Mouse (Mus musculus) liver, postnatal 0 days (tissue): ENCODE data around the gene Hoxc12. TPM values are rescaled to one million over a fixed set of nuclear protein-coding genes. Genes with fewer than 3 reads are reported as not detected.

ENCODE experiments used
- ATAC-seq: fragments of 200-750 bp; cut with Nextera tagmentation; 2 replicates; pipeline ENCODE4 v1.8.0; 2017; ENCODE audit warnings: mild to moderate bottlenecking, moderate library complexity
- DNase-seq: peaks from one replicate; pipeline ENCODE4 v3.0.0-alpha.2; 2016
- H3K27ac ChIP-seq: fragments of 300-500 bp; sonication (generic); 2 replicates; pipeline ENCODE4 v1.5.1; 2014; ENCODE audit warnings: antibody characterized with exemption, moderate library complexity, mild to moderate bottlenecking, low read depth
- H3K27me3 ChIP-seq: fragments of 300-500 bp; sonication (generic); 2 replicates; pipeline ENCODE4 v1.6.1; 2014; ENCODE audit warnings: low read length, control low read depth, mixed read lengths; ENCODE audit not compliant: insufficient read depth
- H3K36me3 ChIP-seq: fragments of 300-500 bp; sonication (generic); replicated peaks from 2 replicates; pipeline ENCODE4 v1.6.1; 2014; ENCODE audit warnings: mild to moderate bottlenecking, control low read depth, low read length, moderate library complexity, mixed read lengths; ENCODE audit not compliant: insufficient read depth
- H3K4me1 ChIP-seq: fragments of 300-500 bp; sonication (generic); 2 replicates; pipeline ENCODE4 v1.6.1; 2014; ENCODE audit warnings: antibody characterized with exemption, mild to moderate bottlenecking, control low read depth; ENCODE audit not compliant: insufficient read depth
- H3K4me2 ChIP-seq: fragments of 300-500 bp; sonication (generic); 2 replicates; pipeline ENCODE4 v1.6.1; 2014; ENCODE audit warnings: low read depth, mild to moderate bottlenecking, low read length, moderate library complexity, mixed read lengths
- H3K4me3 ChIP-seq: fragments of 300-500 bp; sonication (generic); 2 replicates; pipeline ENCODE4 v1.5.1; 2014; ENCODE audit warnings: low read depth, low read length
- H3K9ac ChIP-seq: fragments of 300-500 bp; sonication (generic); replicated peaks from 2 replicates; pipeline ENCODE4 v1.6.1; 2014; ENCODE audit warnings: mild to moderate bottlenecking, moderate library complexity
- H3K9me3 ChIP-seq: fragments of 300-500 bp; sonication (generic); 2 replicates; pipeline ENCODE4 v1.6.1; 2016; ENCODE audit warnings: mild to moderate bottlenecking, control low read depth, low read length, mixed read lengths
- CTCF ChIP-seq: sonication (generic); IDR thresholded peaks from 2 replicates; pipeline ENCODE4 v1.5.1; 2016; ENCODE audit warnings: antibody characterized with exemption, low read depth
- EP300 ChIP-seq: IDR thresholded peaks from 2 replicates; pipeline ENCODE4 v1.6.1; 2016; ENCODE audit warnings: antibody characterized with exemption, low read depth, mild to moderate bottlenecking
- WGBS: fragments of 180-500 bp; shearing (Covaris S2); extraction: QIAGEN DNeasy Blood & Tissue Kit; methylation state at CpG from one replicate; pipeline ENCODE4 v1.1.7; 2014; ENCODE audit not compliant: insufficient replicate concordance; 5-methylcytosine and 5-hydroxymethylcytosine counted together
- polyA plus RNA-seq: library from polyadenylated mRNA; unstranded; fragments of >200 nt; fragmentation: Nextera tagmentation; extraction: Ambion mirVana; gene quantifications from 2 replicates; pipeline ENCODE4 v1.2.1, GENCODE M21; 2015

Hoxc12 gene
- polyA plus RNA-seq, 1 experiment from 2014 or later = not detected

- no peaks in the 10 kb centered on the region for H3K9me3 ChIP-seq
- no peak for TF ChIP-seq EP300
- TF ChIP-seq CTCF = no peak
- H3K36me3 ChIP-seq = no peaks in the 10 kb centered on the region
- H3K9ac ChIP-seq = no peak overlapping the region
- peaks cover 98% of the 10 kb centered on the region for H3K27me3 ChIP-seq
- no peak overlapping the region for H3K4me2 ChIP-seq
- H3K4me1 ChIP-seq = peaks cover 8% of the 10 kb centered on the region
- WGBS = 8% methylated on average over 6 of the region's 6 CpGs
- no peak for ATAC-seq
- DNase-seq = no peak
- H3K27ac ChIP-seq = no peak overlapping the region
- H3K4me3 ChIP-seq = no peak overlapping the region
Observed at GRCm38 (mm10) chr15:102972753-102973152, 36.2 kb downstream of the Hoxc12 start.

- no peaks in the 10 kb centered on the region for H3K36me3 ChIP-seq
- H3K4me2 ChIP-seq = no peak overlapping the region
- TF ChIP-seq CTCF (no peak), EP300 (no peak)
- DNase-seq (no peak), ATAC-seq (no peak)
- no peak overlapping the region for H3K4me3 ChIP-seq
- H3K27me3 ChIP-seq = peaks cover 98% of the 10 kb centered on the region
- no peak overlapping the region for H3K9ac ChIP-seq
- H3K4me1 ChIP-seq = peaks cover 8% of the 10 kb centered on the region
- no peaks in the 10 kb centered on the region for H3K9me3 ChIP-seq
- no peak overlapping the region for H3K27ac ChIP-seq
- 13% methylated on average over 7 of the region's 7 CpGs for WGBS
Observed at GRCm38 (mm10) chr15:102975034-102975433, 38.5 kb downstream of the Hoxc12 start.

GRCm38 (mm10) chr15:102975688-102976111 lies 39.1 kb downstream of the Hoxc12 start:
- no peak overlapping the region for H3K27ac ChIP-seq
- peaks cover 98% of the 10 kb centered on the region for H3K27me3 ChIP-seq
- WGBS = 2% methylated on average over 21 of the region's 21 CpGs
- no peaks in the 10 kb centered on the region for H3K36me3 ChIP-seq
- DNase-seq (no peak), ATAC-seq (no peak)
- no peak for TF ChIP-seq EP300
- no peak for TF ChIP-seq CTCF
- H3K9me3 ChIP-seq = no peaks in the 10 kb centered on the region
- no peak overlapping the region for H3K9ac ChIP-seq
- H3K4me1 ChIP-seq = peaks cover 8% of the 10 kb centered on the region
- H3K4me2 ChIP-seq = no peak overlapping the region
- no peak overlapping the region for H3K4me3 ChIP-seq

GRCm38 (mm10) chr15:102976171-102976570 lies 39.6 kb downstream of the Hoxc12 start, which contains the start of gene Hoxc9:
Gene Hoxc9, plus strand, starts transcription at chr15:102976439.
- no peak for DNase-seq
- H3K27me3 ChIP-seq = peaks cover 98% of the 10 kb centered on the region

GRCm38 (mm10) chr15:102976631-102977422 lies 40.3 kb downstream of the Hoxc12 start:
- 3% methylated on average over 37 of the region's 37 CpGs for WGBS
- Histone ChIP-seq H3K9me3 (no peaks in the 10 kb centered on the region), H3K4me2 (peak overlapping the region; percentile 52), H3K4me1 (peaks cover 12% of the 10 kb centered on the region), H3K4me3 (peak overlapping the region; percentile 39), H3K36me3 (no peaks in the 10 kb centered on the region), H3K27ac (no peak overlapping the region), H3K9ac (no peak overlapping the region), H3K27me3 (peaks cover 98% of the 10 kb centered on the region)
- ATAC-seq = no peak
- no peak for DNase-seq
- no peak for TF ChIP-seq EP300
- TF ChIP-seq CTCF = no peak

More at GRCm38 (mm10) chr15:102976171-102976570, 39.6 kb downstream of the Hoxc12 start, which contains the start of gene Hoxc9:
- peak within 1 kb of the TSS; percentile 52 for H3K4me2 ChIP-seq
- no peaks in the 10 kb centered on the region for H3K36me3 ChIP-seq
- WGBS = 1% methylated on average over 9 of the region's 20 CpGs
- H3K9ac ChIP-seq = no peak within 1 kb of the TSS
- H3K9me3 ChIP-seq = no peaks in the 10 kb centered on the region
- TF ChIP-seq EP300 = no peak
- no peak for TF ChIP-seq CTCF
- H3K4me1 ChIP-seq = peaks cover 8% of the 10 kb centered on the region
- H3K4me3 ChIP-seq = peak within 1 kb of the TSS; percentile 39
- no peak within 1 kb of the TSS for H3K27ac ChIP-seq
- ATAC-seq = no peak

- DNase-seq = no peak
- peaks cover 98% of the 10 kb centered on the region for H3K27me3 ChIP-seq
Observed at GRCm38 (mm10) chr15:102977423-102977974, 40.9 kb downstream of the Hoxc12 start.

More at GRCm38 (mm10) chr15:102977423-102977974, 40.9 kb downstream of the Hoxc12 start:
- ATAC-seq = no peak
- peak overlapping the region; percentile 52 for H3K4me2 ChIP-seq
- no peaks in the 10 kb centered on the region for H3K36me3 ChIP-seq
- H3K9ac ChIP-seq = no peak overlapping the region
- WGBS = 5% methylated on average over 16 of the region's 16 CpGs
- no peaks in the 10 kb centered on the region for H3K9me3 ChIP-seq
- TF ChIP-seq CTCF = no peak
- TF ChIP-seq EP300 = no peak
- peak overlapping the region; percentile 39 for H3K4me3 ChIP-seq
- peaks cover 13% of the 10 kb centered on the region for H3K4me1 ChIP-seq
- no peak overlapping the region for H3K27ac ChIP-seq
